Mouse (Mus musculus): ENCODE measurements around the gene Serpinb6b. TPM values are rescaled to one million over a fixed set of nuclear protein-coding genes. Genes with fewer than 3 reads are reported as not detected.

Serpinb6b gene
- polyA plus RNA-seq, 1 experiment from 2014 or later, result 1.7 TPM

GRCm38 (mm10) chr13:32963990-32964753 lies 837 bp upstream of the Serpinb6b start:
- H3K4me1 ChIP-seq, result no peaks in the 10 kb centered on the region
- H3K4me2 ChIP-seq, result no peak overlapping the region
- no peak overlapping the region for H3K27ac ChIP-seq
- no peak overlapping the region for H3K4me3 ChIP-seq
- H3K36me3 ChIP-seq (replicated peaks), result no peaks in the 10 kb centered on the region
- no peak overlapping the region for H3K9ac ChIP-seq
- ATAC-seq (replicated peaks), result no peak
- H3K27me3 ChIP-seq (replicated peaks), result no peaks in the 10 kb centered on the region
- WGBS, result 83% methylated on average over 9 of the region's 9 CpGs
- no peaks in the 10 kb centered on the region for H3K9me3 ChIP-seq

GRCm38 (mm10) chr13:32966116-32966515 lies 1.1 kb downstream of the Serpinb6b start:
- no peaks in the 10 kb centered on the region for H3K9me3 ChIP-seq
- no peak overlapping the region for H3K4me2 ChIP-seq
- H3K9ac ChIP-seq, result no peak overlapping the region
- WGBS, result 86% methylated on average over 5 of the region's 5 CpGs
- H3K27me3 ChIP-seq (replicated peaks), result no peaks in the 10 kb centered on the region
- no peak for ATAC-seq (replicated peaks)
- H3K4me1 ChIP-seq, result no peaks in the 10 kb centered on the region
- H3K4me3 ChIP-seq, result no peak overlapping the region
- H3K27ac ChIP-seq, result no peak overlapping the region
- H3K36me3 ChIP-seq (replicated peaks), result no peaks in the 10 kb centered on the region

DNA sequence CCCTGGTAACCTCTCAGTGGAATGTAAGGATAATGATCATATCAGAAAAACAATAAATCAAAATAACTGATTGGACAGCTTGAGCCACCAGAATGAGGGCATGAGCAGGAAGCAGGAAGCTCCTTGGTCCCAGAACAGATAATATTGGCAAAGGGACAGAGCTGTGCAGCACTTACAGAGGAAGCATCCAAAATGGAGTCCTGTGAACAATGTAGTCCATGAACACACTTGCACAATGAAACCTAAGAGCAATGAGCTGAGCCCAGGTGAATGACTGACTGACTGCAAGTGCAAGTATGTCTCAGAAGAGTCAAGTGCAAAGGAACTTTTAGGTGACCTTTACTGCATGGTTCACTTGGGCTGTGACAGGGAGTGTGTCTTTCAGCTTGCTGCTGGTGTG lies 2.2 kb downstream of the Serpinb6b start:
- no peak overlapping the region for H3K4me2 ChIP-seq
- no peaks in the 10 kb centered on the region for H3K4me1 ChIP-seq
- H3K27me3 ChIP-seq (replicated peaks), result no peaks in the 10 kb centered on the region
- H3K4me3 ChIP-seq, result no peak overlapping the region
- no peak overlapping the region for H3K9ac ChIP-seq
- no peaks in the 10 kb centered on the region for H3K36me3 ChIP-seq (replicated peaks)
- no peak for ATAC-seq (replicated peaks)
- H3K27ac ChIP-seq, result no peak overlapping the region
- H3K9me3 ChIP-seq, result no peaks in the 10 kb centered on the region

DNA sequence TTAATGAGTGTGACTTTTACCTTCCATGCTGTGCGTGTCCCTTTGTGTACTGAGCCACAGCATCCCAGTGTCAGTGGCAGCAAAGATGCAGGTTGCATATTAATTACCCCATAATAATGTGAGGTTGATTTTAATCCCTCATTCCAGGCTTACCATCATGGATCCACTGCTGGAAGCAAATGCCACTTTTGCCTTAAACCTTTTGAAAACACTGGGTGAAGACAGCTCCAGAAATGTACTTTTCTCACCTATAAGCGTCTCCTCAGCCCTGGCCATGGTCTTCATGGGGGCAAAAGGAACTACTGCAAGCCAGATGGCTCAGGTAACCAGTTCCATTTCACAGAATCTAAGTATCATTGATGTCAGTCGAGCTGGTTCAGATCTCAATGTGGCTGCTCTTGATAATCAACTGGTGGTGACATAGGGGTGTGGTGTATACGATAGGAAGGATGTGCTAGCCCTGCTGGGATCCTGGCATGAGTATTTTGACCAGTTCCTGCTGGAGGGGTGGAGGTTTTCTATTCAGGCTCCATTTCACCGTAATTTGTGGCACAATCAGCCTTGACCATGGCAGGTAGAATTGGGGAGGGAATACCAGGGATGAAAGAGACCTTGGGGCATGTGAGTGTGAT lies 3.5 kb downstream of the Serpinb6b start:
- Histone ChIP-seq H3K9ac (no peak overlapping the region), H3K27ac (no peak overlapping the region), H3K27me3 (replicated peaks) (no peaks in the 10 kb centered on the region), H3K4me3 (no peak overlapping the region), H3K4me1 (no peaks in the 10 kb centered on the region), H3K4me2 (no peak overlapping the region), H3K9me3 (no peaks in the 10 kb centered on the region), H3K36me3 (replicated peaks) (no peaks in the 10 kb centered on the region)
- no peak for ATAC-seq (replicated peaks)
- 77% methylated on average over 5 of the region's 5 CpGs for WGBS

- no peak for ATAC-seq (replicated peaks)
- Histone ChIP-seq H3K27me3 (replicated peaks) (no peaks in the 10 kb centered on the region), H3K36me3 (replicated peaks) (no peaks in the 10 kb centered on the region), H3K4me1 (no peaks in the 10 kb centered on the region), H3K9me3 (no peaks in the 10 kb centered on the region), H3K9ac (no peak overlapping the region), H3K27ac (no peak overlapping the region), H3K4me2 (no peak overlapping the region), H3K4me3 (no peak overlapping the region)
- WGBS, result 78% methylated on average over 4 of the region's 4 CpGs
These were observed 4.1 kb downstream of the Serpinb6b start for GRCm38 (mm10) chr13:32968996-32969640.

GRCm38 (mm10) chr13:32969641-32970040 lies 4.6 kb downstream of the Serpinb6b start:
- no peaks in the 10 kb centered on the region for H3K36me3 ChIP-seq (replicated peaks)
- WGBS, result 92% methylated on average over 1 of the region's 1 CpGs
- ATAC-seq (replicated peaks), result no peak
- H3K9ac ChIP-seq, result no peak overlapping the region
- H3K9me3 ChIP-seq, result no peaks in the 10 kb centered on the region
- no peak overlapping the region for H3K4me2 ChIP-seq
- no peak overlapping the region for H3K27ac ChIP-seq
- no peak overlapping the region for H3K4me3 ChIP-seq
- no peaks in the 10 kb centered on the region for H3K4me1 ChIP-seq
- H3K27me3 ChIP-seq (replicated peaks), result no peaks in the 10 kb centered on the region

DNA sequence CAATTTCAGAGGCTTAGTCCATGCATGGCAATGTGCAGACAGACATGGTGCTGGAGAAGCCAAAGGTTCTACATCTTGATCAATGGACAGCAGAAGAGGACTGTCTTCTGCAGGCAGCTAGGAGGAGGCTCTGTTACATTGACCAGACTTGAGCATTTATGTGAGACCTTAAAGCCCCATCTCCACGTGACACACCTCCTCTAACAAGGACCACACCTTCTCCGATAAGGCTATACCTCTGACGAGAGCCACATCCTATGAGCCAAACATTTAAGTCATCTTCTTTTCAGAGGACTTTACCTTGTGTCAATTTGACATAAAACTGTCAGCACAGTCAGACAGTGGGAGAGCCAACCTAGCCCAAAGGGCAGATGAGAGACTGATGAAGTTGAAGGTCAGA lies 5.8 kb downstream of the Serpinb6b start:
- H3K27ac ChIP-seq, result no peak overlapping the region
- H3K4me2 ChIP-seq, result no peak overlapping the region
- H3K9me3 ChIP-seq, result no peaks in the 10 kb centered on the region
- no peak for ATAC-seq (replicated peaks)
- no peak overlapping the region for H3K9ac ChIP-seq
- no peak overlapping the region for H3K4me3 ChIP-seq
- no peaks in the 10 kb centered on the region for H3K36me3 ChIP-seq (replicated peaks)
- 88% methylated on average over 3 of the region's 3 CpGs for WGBS
- H3K4me1 ChIP-seq, result no peaks in the 10 kb centered on the region
- no peaks in the 10 kb centered on the region for H3K27me3 ChIP-seq (replicated peaks)

DNA sequence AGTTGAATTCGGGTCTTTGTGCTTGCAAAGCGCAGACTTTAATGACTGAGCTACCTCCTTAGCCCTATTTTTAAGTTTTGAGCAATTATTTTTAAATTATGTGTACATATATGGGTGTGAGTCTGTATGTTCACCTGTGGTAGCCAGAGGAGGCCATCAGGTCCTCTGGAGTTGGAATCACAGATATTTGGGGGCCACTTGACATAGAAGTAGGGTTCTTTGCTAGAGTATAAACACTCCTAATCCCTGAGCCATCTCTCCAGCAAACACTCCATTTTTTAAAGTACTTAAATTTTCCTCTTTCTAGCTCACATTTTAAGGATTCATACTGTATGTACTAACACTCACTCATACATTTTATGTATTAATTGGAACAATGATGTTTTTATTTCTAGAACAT lies 9.3 kb downstream of the Serpinb6b start:
- Histone ChIP-seq H3K9ac (no peak overlapping the region), H3K36me3 (replicated peaks) (no peaks in the 10 kb centered on the region), H3K9me3 (no peaks in the 10 kb centered on the region), H3K4me3 (no peak overlapping the region), H3K4me2 (no peak overlapping the region), H3K27ac (no peak overlapping the region), H3K4me1 (no peaks in the 10 kb centered on the region), H3K27me3 (replicated peaks) (no peaks in the 10 kb centered on the region)
- WGBS, result 87% methylated on average over 2 of the region's 2 CpGs
- no peak for ATAC-seq (replicated peaks)

DNA sequence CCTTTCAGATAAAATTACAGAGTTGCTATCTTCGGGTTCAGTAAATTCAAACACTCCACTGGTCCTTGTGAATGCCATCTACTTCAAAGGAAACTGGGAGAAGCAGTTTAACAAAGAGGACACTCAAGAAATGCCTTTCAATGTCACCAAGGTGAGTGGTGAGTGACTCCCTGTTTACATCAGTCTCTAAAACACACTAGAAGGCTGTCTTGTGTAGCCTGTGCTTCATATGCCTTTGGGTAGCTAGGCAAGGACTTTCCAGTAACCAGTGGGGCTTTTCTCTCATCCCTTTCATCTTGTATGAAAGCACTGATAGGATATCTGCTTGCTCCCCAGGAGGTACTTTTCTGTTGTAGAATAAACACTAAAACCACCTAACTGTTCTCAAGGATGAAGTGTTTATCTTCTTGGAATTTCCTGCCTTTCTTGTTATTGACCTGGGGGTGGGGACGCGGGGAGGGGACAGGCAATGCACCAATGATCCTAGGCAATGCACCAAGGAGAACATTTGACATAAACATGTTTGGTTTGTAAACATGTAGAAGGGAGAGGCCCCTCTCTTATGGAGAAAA lies 10.0 kb downstream of the Serpinb6b start:
- no peak for ATAC-seq (replicated peaks)
- H3K27ac ChIP-seq, result no peak overlapping the region
- no peaks in the 10 kb centered on the region for H3K27me3 ChIP-seq (replicated peaks)
- no peaks in the 10 kb centered on the region for H3K9me3 ChIP-seq
- no peak overlapping the region for H3K4me3 ChIP-seq
- WGBS, result 74% methylated on average over 3 of the region's 3 CpGs
- H3K4me1 ChIP-seq, result no peaks in the 10 kb centered on the region
- H3K36me3 ChIP-seq (replicated peaks), result no peaks in the 10 kb centered on the region
- H3K9ac ChIP-seq, result no peak overlapping the region
- no peak overlapping the region for H3K4me2 ChIP-seq

DNA sequence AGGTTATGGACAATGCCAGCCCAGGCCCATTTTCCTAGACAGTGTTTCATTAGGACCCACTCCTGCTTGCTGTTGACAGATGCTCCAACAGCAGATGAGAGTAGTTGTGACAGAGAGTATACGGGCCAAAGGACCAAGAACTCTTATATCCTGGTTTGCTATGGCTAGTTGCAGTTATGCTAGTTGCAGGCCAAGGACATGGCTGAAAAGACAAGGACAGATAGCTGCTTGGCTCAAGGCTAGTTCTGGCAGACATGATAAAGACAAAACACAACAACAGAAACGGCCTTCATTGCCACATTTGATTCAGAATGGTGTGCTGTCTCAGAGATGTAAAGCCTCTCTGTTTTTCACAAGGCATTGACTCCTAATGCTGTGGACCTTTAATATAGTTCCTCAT lies 10.7 kb downstream of the Serpinb6b start:
- no peak overlapping the region for H3K27ac ChIP-seq
- no peaks in the 10 kb centered on the region for H3K36me3 ChIP-seq (replicated peaks)
- H3K4me3 ChIP-seq, result no peak overlapping the region
- 89% methylated on average over 2 of the region's 2 CpGs for WGBS
- no peaks in the 10 kb centered on the region for H3K4me1 ChIP-seq
- no peak for ATAC-seq (replicated peaks)
- H3K9ac ChIP-seq, result no peak overlapping the region
- no peak overlapping the region for H3K4me2 ChIP-seq
- H3K27me3 ChIP-seq (replicated peaks), result no peaks in the 10 kb centered on the region
- no peaks in the 10 kb centered on the region for H3K9me3 ChIP-seq

- Histone ChIP-seq H3K4me2 (no peak overlapping the region), H3K4me3 (no peak overlapping the region), H3K27me3 (replicated peaks) (no peaks in the 10 kb centered on the region), H3K36me3 (replicated peaks) (no peaks in the 10 kb centered on the region), H3K9ac (no peak overlapping the region), H3K4me1 (no peaks in the 10 kb centered on the region), H3K27ac (no peak overlapping the region), H3K9me3 (no peaks in the 10 kb centered on the region)
- ATAC-seq (replicated peaks), result no peak
- 82% methylated on average over 4 of the region's 4 CpGs for WGBS
These were observed 17.6 kb downstream of the Serpinb6b start for GRCm38 (mm10) chr13:32982556-32983042.

DNA sequence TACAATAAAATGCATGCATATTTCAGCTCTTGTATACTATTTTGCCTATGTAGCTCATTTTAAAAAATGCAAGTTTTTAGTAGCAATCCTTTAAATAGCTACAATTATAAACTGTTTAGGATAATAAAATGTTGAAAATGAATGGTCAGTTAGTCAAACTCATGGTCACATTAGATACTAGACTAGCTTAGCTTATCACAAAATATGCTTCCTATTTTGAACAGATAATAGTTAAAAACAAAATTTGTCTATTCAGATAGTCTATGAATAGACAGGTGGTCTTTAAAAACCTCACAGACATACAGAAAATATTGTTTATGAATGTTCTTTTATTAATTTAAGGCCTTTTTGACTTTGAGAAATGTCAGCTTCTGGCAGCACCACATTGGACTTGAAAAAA lies 21.2 kb downstream of the Serpinb6b start:
- H3K36me3 ChIP-seq (replicated peaks), result no peaks in the 10 kb centered on the region
- H3K4me1 ChIP-seq, result no peaks in the 10 kb centered on the region
- H3K27me3 ChIP-seq (replicated peaks), result no peaks in the 10 kb centered on the region
- no peak overlapping the region for H3K9ac ChIP-seq
- H3K27ac ChIP-seq, result no peak overlapping the region
- no peaks in the 10 kb centered on the region for H3K9me3 ChIP-seq
- no peak for ATAC-seq (replicated peaks)
- H3K4me2 ChIP-seq, result no peak overlapping the region
- H3K4me3 ChIP-seq, result no peak overlapping the region
